Mouse (Mus musculus): ENCODE measurements around the gene Habp2.
"Not testable (repeated sequence)": the region's sequence is repeated elsewhere in the genome, so short reads cannot be mapped to it uniquely, and the experiment has no call there.

The Habp2 gene

DNA sequence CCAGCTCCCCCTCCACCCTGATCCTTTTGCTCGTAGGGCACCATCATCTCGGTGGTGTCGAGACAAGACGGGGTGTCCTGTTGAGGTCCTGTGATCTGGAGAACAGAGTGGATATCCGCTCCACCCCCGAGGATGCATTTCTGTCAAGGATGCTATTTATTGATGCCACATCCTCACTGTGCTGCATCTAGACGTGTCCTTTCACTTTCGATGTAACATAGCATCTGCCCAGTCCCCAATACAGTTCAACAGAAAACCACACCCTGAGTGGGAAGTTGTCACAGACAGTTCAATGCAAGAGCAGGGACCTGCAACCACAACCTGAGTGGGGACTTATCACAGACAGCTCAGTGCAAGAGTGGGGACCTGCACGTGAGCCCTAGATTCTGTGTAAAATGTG lies 9.7 kb downstream of the Habp2 start:
- no peak for DNase-seq

GRCm38 (mm10) chr19:56297264-56297663 lies 10.3 kb downstream of the Habp2 start:
- DNase-seq: no peak

DNA sequence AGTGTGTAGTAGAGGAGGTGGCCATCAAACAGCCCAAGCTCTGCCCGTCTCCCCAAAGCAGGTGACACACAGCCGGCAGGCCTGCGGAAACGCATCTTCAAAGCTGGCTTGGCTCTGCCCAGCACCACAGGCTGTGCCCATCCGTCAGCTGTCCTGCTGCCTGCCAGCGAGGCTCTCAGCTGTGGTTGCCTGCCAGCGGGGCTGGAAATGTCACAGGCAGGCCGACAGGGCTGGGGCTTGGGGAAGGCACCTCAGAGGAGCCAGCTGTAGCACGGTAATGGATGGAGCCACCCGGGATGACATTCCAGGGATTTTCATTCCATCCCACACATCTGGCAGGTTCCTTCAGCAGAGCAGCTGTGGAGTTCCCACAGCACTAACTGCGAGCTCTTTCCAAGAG lies 13.9 kb downstream of the Habp2 start:
- peak; percentile 74 to 82 for DNase-seq

GRCm38 (mm10) chr19:56316531-56316930 lies 29.6 kb downstream of the Habp2 start:
- DNase-seq: no peak

DNA sequence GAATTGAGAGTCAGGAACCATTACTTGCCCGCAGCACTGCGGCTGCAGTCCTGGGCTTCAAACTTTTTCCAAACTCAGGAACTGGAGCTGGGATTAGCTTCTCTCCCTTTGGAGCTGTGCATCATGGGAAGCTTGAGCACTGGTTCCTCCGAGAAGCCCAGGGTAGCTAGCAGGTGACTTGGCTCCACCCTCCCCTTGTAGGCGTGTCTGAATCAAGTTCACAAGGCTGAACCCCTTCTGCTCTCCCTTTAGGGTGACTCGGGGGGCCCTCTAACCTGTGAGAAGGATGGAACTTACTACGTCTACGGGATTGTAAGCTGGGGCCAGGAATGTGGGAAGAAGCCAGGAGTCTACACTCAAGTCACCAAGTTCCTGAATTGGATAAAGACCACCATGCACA lies 32.3 kb downstream of the Habp2 start:
- DNase-seq: no peak

GRCm38 (mm10) chr19:56319629-56320028 lies 32.7 kb downstream of the Habp2 start:
- no peak for DNase-seq

DNA sequence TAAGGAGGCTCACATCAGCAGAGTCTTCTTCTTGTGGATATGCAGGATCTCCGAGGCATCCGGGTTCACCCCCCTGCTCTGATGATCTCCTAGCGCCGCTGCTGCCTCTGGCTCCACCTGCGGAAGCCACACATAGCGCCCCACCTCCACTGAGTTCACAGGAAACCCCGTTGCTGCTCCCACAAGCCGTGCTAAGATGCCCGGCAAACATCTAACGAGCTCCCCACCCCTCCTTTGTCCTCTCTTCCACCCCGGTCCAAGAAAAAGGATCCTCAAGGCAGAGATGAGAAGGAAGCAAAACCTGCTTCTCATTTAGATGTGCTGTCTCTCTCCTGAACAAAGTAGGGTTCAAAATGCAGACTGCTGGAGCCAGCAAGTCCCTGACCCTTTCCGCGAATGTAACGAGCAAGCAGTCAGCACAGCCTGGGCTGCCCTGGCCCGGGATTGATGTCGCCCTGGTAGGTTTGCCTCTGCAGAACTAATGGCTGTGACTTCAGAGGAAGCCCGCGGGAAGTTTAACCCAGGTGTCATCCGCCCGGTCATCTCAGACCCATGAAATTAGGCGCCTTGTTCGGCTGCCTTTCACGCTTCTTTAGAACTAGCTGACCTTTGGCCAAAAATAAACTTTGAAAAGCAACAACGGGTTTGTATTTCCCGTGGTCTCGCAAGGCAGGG lies 33.4 kb downstream of the Habp2 start:
- DNase-seq: no peak

GRCm38 (mm10) chr19:56321303-56321920 lies 34.5 kb downstream of the Habp2 start:
- no peak for DNase-seq

- DNase-seq: no peak
Measured at GRCm38 (mm10) chr19:56325676-56326075, 38.7 kb downstream of the Habp2 start.

DNA sequence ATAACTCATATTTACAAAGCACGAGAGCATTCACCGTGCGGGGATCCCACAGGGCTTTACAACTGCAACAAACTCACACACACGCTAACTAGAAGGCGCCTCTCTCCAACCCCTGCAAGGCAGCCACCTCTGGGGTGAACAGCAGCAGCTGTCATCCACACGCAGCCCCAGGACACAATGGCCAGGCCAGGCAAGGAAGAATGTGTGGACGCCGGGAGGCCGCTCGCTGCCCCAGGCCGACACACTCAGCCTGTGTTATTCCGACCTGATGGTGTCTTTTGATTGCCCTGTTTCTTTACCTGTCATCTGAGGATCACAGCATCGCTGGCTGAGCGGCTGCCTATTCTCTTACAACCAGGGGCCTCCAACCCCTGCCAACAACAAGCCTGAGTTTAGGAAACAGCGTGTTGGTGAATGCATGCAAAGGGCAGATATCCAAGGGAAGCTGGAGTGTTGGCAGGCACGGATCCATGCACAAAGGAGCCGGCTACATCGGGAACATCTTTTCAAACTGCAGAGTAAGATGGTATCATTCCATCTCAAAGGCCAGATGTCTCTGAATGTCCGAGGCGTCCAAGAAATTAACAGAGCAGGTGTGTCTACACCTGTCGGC lies 39.4 kb downstream of the Habp2 start:
- peak; percentile 37 to 38 for DNase-seq

DNA sequence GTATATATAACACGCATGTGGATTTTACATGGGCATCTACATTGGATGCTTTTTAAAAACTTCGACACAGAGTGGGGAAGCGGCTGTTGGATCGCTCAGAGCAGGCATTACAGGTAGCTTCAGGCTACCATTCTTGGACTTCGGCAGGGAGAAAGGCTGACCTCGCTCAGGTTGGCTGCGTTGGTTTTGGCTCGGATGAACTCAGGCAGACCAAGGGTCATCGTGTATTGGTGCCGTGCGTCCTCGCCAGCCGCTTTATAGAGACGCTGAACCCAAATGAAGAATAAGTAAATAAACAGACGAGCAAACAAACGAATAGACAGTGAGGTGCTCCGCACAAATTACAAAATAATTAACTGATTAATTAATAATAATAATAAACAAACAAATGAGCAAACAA lies 49.4 kb downstream of the Habp2 start:
- DNase-seq: no peak

DNA sequence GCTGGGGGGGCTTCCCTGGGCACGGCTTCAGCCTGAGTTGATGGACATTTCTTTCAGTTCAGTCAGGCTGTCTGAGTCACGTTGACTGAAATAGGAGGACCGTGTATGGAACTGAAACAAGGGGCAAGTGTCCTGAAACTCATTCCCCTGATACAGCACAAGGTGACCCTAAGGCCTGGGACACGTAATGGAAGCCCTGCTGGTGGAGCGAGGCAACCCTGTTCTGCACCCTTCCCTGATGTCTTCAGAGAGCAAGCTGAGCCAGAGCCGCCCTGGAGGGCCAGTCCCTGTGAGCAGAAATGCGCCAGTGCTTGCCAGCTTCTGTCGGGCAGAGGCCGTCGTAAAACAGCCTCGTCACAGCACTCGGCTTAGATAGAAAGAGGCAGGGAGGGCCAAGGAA lies 49.9 kb downstream of the Habp2 start:
- DNase-seq: no peak

- DNase-seq: peak; percentile 92 to 96
Measured at GRCm38 (mm10) chr19:56342006-56342405, 55.1 kb downstream of the Habp2 start.

GRCm38 (mm10) chr19:56343869-56344563 lies 57.1 kb downstream of the Habp2 start:
- peak; percentile 48 to 53 for DNase-seq

DNA sequence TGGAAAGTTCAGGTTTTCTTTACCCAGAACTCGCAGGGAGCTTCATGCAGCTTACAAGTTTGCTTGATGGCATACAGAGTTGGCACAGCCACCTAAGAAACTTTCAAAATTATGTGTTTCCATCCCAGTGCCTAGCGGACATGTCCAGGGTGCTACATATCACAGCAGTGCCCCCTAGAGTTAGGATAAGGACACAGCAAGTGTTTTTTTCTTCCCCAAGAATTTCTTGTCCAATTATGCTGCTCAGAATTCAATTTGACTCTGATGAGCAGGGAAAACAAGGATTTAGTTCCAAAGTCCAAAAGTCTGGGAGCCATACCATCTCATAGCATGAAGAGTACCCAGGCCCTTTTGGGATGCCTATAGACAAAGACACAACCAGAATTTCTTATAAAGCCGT lies 59.1 kb downstream of the Habp2 start:
- peak; percentile 52 to 68 for DNase-seq

DNA sequence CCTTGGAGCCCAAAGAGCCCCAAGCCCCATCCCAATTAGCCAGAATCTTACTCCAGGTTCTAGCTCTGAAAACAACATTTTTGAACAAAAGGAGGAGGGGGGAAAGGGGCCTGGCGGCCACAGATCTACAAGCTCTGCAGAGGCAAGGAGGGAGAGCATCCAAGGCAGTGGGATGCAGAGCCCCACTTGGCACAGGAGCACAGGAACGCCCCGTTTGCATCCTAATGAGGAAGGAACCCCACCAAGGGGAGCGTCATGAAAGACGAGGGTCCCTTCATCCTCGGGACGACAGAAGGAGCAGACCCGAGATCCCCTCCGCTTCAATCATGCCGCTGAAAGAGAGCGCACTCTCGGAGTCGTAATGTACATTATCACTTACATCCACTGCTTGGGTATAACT lies 59.8 kb downstream of the Habp2 start:
- no peak for DNase-seq

GRCm38 (mm10) chr19:56349295-56349694 lies 62.4 kb downstream of the Habp2 start:
- DNase-seq: no peak

DNA sequence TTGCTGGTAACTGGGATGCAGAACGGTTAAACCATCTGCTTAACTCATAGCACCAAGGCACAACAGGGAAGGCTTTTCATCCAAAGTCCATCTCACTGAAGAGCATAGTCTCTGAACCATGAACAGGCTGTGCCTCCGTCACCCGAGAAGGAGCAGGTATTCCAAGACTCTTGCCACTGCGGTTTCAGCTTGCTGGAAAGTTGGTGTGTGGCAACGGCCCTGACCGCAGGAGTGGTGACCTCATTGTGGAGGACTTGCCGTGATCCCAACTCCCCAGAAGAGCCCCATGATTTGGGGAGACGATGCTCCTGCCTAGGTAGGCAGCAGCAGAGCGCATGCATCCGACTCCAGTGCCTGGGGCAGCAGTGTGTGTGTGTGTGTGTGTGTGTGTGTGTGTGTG lies 66.8 kb downstream of the Habp2 start:
- no peak for DNase-seq

DNA sequence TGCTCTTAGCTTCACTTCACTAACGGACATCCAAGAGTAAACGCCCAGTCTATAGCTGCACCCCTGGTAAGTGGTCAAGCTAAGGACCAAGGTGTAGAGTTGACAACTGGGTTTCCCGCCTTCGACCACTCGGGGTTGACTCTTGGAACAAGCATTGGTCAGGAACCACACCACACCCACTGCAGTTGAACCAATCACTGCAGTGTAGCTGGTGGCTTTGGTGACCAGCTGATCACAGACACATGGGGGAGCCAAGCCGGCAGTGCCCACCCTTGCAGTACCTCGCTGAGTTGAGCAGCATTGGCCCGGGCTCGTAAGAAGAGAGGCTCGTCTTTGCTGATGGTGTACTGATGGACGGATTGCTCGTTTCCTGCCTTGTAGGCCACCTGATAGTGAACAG lies 68.3 kb downstream of the Habp2 start:
- DNase-seq: no peak

DNA sequence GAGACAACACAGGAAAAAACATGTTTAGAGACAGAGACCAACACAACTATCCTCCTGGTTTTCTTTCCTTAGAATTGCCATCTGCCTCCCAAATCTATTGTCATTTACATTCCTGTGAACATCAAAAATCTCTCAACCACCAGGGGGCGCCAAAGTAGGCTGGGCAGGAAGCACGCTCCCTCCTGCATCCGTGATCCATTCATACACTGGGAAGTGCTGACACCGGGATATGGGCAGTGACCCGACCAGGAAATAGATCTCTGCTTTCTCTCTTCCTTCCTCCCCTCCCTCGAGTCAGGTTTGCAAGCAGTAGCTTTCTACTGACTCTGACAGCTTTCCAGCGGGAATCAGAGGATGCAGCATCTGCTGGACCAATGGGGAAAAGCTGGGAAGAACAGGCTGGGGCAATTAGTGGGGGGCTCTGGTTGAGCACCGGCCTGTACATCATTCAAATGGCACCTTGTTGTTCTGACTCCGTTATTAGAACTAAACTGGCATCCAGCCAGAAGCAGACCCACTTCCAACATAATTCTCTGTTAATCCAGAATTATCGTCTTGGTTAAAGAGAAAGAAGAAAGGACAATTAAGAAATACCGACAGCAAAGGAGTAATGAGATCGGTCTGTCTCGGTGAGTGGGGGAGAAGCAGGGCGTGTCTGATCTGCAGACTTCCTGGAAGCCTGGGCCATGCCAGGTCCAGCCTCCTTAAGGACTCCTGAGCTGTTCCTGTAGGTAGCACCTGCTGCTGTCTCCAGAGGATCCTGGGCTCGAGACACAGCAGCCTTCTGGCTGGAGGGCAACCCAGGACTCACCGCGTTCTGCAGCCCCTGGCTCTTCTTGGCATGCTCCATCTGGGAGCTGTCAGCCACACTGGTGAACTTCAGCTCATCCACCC lies 69.8 kb downstream of the Habp2 start:
- DNase-seq: peak; percentile 81 to 85

DNA sequence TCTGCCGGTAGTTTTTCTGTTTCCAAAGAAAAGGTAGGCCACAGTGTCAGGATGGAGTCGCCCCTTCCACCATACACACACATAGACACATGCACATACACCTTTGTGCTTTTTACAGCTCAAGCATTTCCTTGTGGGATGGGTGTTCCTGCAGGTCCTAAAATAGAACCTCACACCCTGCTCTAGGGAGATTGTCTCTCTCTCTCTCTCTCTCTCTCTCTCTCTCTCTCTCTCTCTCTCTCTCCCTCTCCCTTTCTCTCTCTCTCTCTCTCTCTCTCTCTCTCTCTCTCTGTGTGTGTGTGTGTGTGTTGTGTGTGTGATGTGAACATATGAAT lies 70.4 kb downstream of the Habp2 start:
- not testable (repeated sequence) for DNase-seq

GRCm38 (mm10) chr19:56358890-56359289 lies 72.0 kb downstream of the Habp2 start:
- DNase-seq: no peak
